Mouse (Mus musculus) CH12.LX (cell line): ENCODE measurements at regions not wholly inside any gene's neighbourhood (a gene's known extent, or its start where the extent isn't known, plus 50 kb on each side); places are given as distances from the start of the nearest gene placed in this dataset.

ENCODE experiments used
- DNase-seq: peaks from one replicate; pipeline ENCODE4 v3.0.0-alpha.2; 2013; ENCODE audit errors: extremely low read depth
- H3K27ac ChIP-seq: 2 replicates; pipeline ENCODE4 v1.5.1; 2012; ENCODE audit warnings: low read depth, mild to moderate bottlenecking, control low read depth, moderate library complexity; ENCODE audit not compliant: insufficient read depth
- H3K27me3 ChIP-seq: replicated peaks from 2 replicates; pipeline ENCODE3; 2012; ENCODE audit warnings: inconsistent platforms
- H3K36me3 ChIP-seq, 2 experiments: replicated peaks in 1 of 2; 2 replicates each; pipeline versions ENCODE3 to v1.6.1; 2012; ENCODE audit warnings: inconsistent platforms in 1 of 2, low read length in 1 of 2, mild to moderate bottlenecking in 1 of 2, mixed read lengths in 1 of 2, moderate library complexity in 1 of 2; ENCODE audit not compliant: control insufficient read depth in 1 of 2, insufficient read depth in 1 of 2
- H3K4me1 ChIP-seq, 2 experiments: 2 replicates each; pipeline ENCODE4 v1.6.1; 2012; ENCODE audit warnings: inconsistent platforms in 1 of 2, moderate library complexity in 1 of 2; ENCODE audit not compliant: insufficient read depth in 2 of 2, control insufficient read depth in 1 of 2
- H3K4me2 ChIP-seq: 2 replicates; pipeline ENCODE4 v1.6.1; 2012; ENCODE audit warnings: low read depth, mild to moderate bottlenecking, control low read depth; ENCODE audit not compliant: poor library complexity, insufficient read depth, severe bottlenecking
- H3K4me3 ChIP-seq, 3 experiments: fragments of 150-350 bp in 1 of 3; sonication (generic) in 1 of 3; replicated peaks in 1 of 3; 2 replicates each; pipeline versions ENCODE3 to v1.5.1; 2011 to 2012; ENCODE audit warnings: low read depth in 2 of 3, low read length in 2 of 3, mild to moderate bottlenecking in 2 of 3, moderate library complexity in 2 of 3, control low read depth in 1 of 3, improper control_type of control experiment in 1 of 3, inconsistent platforms in 1 of 3, mixed read lengths in 1 of 3; ENCODE audit not compliant: poor library complexity in 1 of 3
- H3K79me2 ChIP-seq: replicated peaks from 2 replicates; pipeline ENCODE4 v1.6.1; 2012; ENCODE audit warnings: mild to moderate bottlenecking, moderate library complexity; ENCODE audit not compliant: control insufficient read depth, poor library complexity, insufficient read depth, severe bottlenecking; ENCODE audit errors: extremely low read depth
- H3K9ac ChIP-seq: 2 replicates; pipeline ENCODE4 v1.6.1; 2012; ENCODE audit warnings: low read depth, mild to moderate bottlenecking, control low read depth, moderate library complexity; ENCODE audit not compliant: insufficient read depth
- H3K9me3 ChIP-seq: replicated peaks from 2 replicates; pipeline ENCODE3; 2012; ENCODE audit warnings: low read length, inconsistent platforms, mixed read lengths
- BHLHE40 ChIP-seq: IDR thresholded peaks from 2 replicates; pipeline ENCODE4 v1.6.1; 2011; ENCODE audit warnings: mild to moderate bottlenecking, low read depth, low read length, improper control_type of control experiment
- CHD2 ChIP-seq: IDR thresholded peaks from 2 replicates; pipeline ENCODE4 v1.6.1; 2011; ENCODE audit warnings: low read length, improper control_type of control experiment
- CTCF ChIP-seq, 2 experiments: IDR thresholded peaks in 1 of 2; conservative IDR thresholded peaks in 1 of 2; 2 replicates each; pipeline ENCODE4 v1.5.1; 2011 to 2012; ENCODE audit warnings: low read depth in 2 of 2, low read length in 2 of 2, improper control_type of control experiment in 1 of 2, inconsistent platforms in 1 of 2, mild to moderate bottlenecking in 1 of 2, moderate library complexity in 1 of 2
- E2F4 ChIP-seq: IDR thresholded peaks from 2 replicates; pipeline ENCODE4 v1.6.1; 2011; ENCODE audit warnings: low read depth, low read length, improper control_type of control experiment; ENCODE audit not compliant: insufficient replicate concordance
- ELF1 ChIP-seq: IDR thresholded peaks from 2 replicates; pipeline ENCODE4 v1.6.1; 2014; ENCODE audit warnings: low read depth, mild to moderate bottlenecking, inconsistent platforms, low read length, improper control_type of control experiment
- EP300 ChIP-seq: IDR thresholded peaks from 2 replicates; pipeline ENCODE4 v1.6.1; 2011; ENCODE audit warnings: low read length, improper control_type of control experiment
- ETS1 ChIP-seq: conservative IDR thresholded peaks from 2 replicates; pipeline ENCODE4 v1.6.1; 2012; ENCODE audit warnings: low read depth, mild to moderate bottlenecking, inconsistent platforms, low read length, improper control_type of control experiment, moderate library complexity
- HCFC1 ChIP-seq: IDR thresholded peaks from 2 replicates; pipeline ENCODE4 v1.6.1; 2012; ENCODE audit warnings: low read depth, mild to moderate bottlenecking, inconsistent platforms, low read length, improper control_type of control experiment
- IRF4 ChIP-seq: IDR thresholded peaks from 2 replicates; pipeline ENCODE4 v1.6.1; 2014; ENCODE audit warnings: low read depth, mild to moderate bottlenecking, inconsistent platforms, low read length, improper control_type of control experiment
- JUN ChIP-seq: IDR thresholded peaks from 2 replicates; pipeline ENCODE4 v1.6.1; 2011; ENCODE audit warnings: low read depth, mild to moderate bottlenecking, low read length, improper control_type of control experiment, moderate library complexity; ENCODE audit not compliant: insufficient read depth
- KAT2A ChIP-seq: IDR thresholded peaks from 2 replicates; pipeline ENCODE4 v1.6.1; 2012; ENCODE audit warnings: low read length, improper control_type of control experiment, inconsistent platforms; ENCODE audit not compliant: insufficient replicate concordance
- MAFK ChIP-seq: IDR thresholded peaks from 2 replicates; pipeline ENCODE4 v1.6.1; 2011; ENCODE audit warnings: low read length, improper control_type of control experiment; ENCODE audit not compliant: insufficient replicate concordance
- MAX ChIP-seq: IDR thresholded peaks from 2 replicates; pipeline ENCODE4 v1.6.1; 2011; ENCODE audit warnings: low read length, improper control_type of control experiment
- MAZ ChIP-seq: IDR thresholded peaks from 2 replicates; pipeline ENCODE4 v1.6.1; 2012; ENCODE audit warnings: low read depth, mild to moderate bottlenecking, inconsistent platforms, low read length, improper control_type of control experiment, moderate library complexity
- MEF2A ChIP-seq: IDR thresholded peaks from 2 replicates; pipeline ENCODE4 v1.6.1; 2014; ENCODE audit warnings: low read depth, mild to moderate bottlenecking, inconsistent platforms, low read length, improper control_type of control experiment, borderline replicate concordance
- MXI1 ChIP-seq: IDR thresholded peaks from 2 replicates; pipeline ENCODE4 v1.6.1; 2011; ENCODE audit warnings: mild to moderate bottlenecking, low read depth, low read length, improper control_type of control experiment
- MYC ChIP-seq: IDR thresholded peaks from 2 replicates; pipeline ENCODE4 v1.6.1; 2011; ENCODE audit warnings: low read depth, mild to moderate bottlenecking, improper control_type of control experiment, low read length
- NELFE ChIP-seq: IDR thresholded peaks from 2 replicates; pipeline ENCODE4 v1.6.1; 2011; ENCODE audit warnings: low read depth, low read length, improper control_type of control experiment
- POLR2A ChIP-seq: IDR thresholded peaks from 2 replicates; pipeline ENCODE4 v1.6.1; 2011; ENCODE audit warnings: low read depth, mild to moderate bottlenecking, improper control_type of control experiment, low read length
- POLR2AphosphoS2 ChIP-seq: IDR thresholded peaks from 2 replicates; pipeline ENCODE4 v1.6.1; 2011; ENCODE audit warnings: low read depth, low read length, improper control_type of control experiment
- RAD21 ChIP-seq: IDR thresholded peaks from 2 replicates; pipeline ENCODE4 v1.6.1; 2011; ENCODE audit warnings: low read depth, mild to moderate bottlenecking, low read length, improper control_type of control experiment, moderate library complexity
- TBP ChIP-seq: conservative IDR thresholded peaks from 2 replicates; pipeline ENCODE4 v1.6.1; 2011; ENCODE audit warnings: low read depth, low read length, improper control_type of control experiment
- UBTF ChIP-seq: IDR thresholded peaks from 2 replicates; pipeline ENCODE4 v1.6.1; 2012; ENCODE audit warnings: low read depth, mild to moderate bottlenecking, inconsistent platforms, low read length, improper control_type of control experiment, moderate library complexity
- ZC3H11A ChIP-seq: IDR thresholded peaks from 2 replicates; pipeline ENCODE4 v1.6.1; 2012; ENCODE audit warnings: low read depth, mild to moderate bottlenecking, inconsistent platforms, low read length, improper control_type of control experiment
- dilution Hi-C: fragments of 300-500 bp; cut with MboI; formaldehyde crosslinking; loops from 2 replicates; pipeline ENCODE4 v1.14.3; 2020; ENCODE audit warnings: low sequenced_read_pairs; ENCODE audit not compliant: extremely low pct_unique_long_range_greater_than_20kb, extremely low pct_ligation_motif_present
- in situ Hi-C: fragments of 300-500 bp; cut with MboI; formaldehyde crosslinking; loops from 3 replicates; pipeline ENCODE4 v1.14.3; 2019; ENCODE audit warnings: low sequenced_read_pairs, low pct_ligation_motif_present, low pct_unique_long_range_greater_than_20kb, mixed read lengths

DNA sequence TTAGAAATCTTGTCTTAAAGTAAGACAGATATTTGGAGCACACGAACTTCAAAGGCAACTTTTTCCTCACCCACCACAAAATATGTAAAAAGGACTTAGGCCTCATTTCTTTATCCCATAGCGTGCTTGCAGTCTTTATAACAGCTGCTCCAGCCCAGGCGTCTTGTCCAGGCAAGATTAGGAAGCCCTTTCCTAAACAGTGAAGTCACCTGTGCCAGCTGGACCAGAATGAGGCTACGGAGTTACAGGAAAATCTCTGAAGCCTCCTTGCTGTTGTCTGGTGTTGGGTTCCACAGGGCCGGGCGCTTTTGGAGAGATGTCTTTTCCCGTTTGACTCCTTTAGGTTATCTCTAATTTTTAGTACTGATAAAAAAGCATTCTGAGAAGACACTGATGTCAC, 210.3 kb downstream of the Ttll7 start:
- Histone ChIP-seq H3K9ac (no peak overlapping the region), H3K4me2 (no peak overlapping the region), H3K79me2 (no peaks in the 10 kb centered on the region), H3K4me3 (no peak overlapping the region), H3K36me3 (no peaks in the 10 kb centered on the region), H3K4me1 (peaks cover 13 to 23% of the 10 kb centered on the region in 2 experiments), H3K27ac (no peak overlapping the region), H3K27me3 (no peaks in the 10 kb centered on the region), H3K9me3 (no peaks in the 10 kb centered on the region)
- DNase-seq = no peak
- in situ Hi-C loops = no loop called here
- no peak for TF ChIP-seq CHD2
- TF ChIP-seq E2F4 = no peak
- TF ChIP-seq POLR2AphosphoS2 = no peak
- dilution Hi-C loops = no loop called here

DNA sequence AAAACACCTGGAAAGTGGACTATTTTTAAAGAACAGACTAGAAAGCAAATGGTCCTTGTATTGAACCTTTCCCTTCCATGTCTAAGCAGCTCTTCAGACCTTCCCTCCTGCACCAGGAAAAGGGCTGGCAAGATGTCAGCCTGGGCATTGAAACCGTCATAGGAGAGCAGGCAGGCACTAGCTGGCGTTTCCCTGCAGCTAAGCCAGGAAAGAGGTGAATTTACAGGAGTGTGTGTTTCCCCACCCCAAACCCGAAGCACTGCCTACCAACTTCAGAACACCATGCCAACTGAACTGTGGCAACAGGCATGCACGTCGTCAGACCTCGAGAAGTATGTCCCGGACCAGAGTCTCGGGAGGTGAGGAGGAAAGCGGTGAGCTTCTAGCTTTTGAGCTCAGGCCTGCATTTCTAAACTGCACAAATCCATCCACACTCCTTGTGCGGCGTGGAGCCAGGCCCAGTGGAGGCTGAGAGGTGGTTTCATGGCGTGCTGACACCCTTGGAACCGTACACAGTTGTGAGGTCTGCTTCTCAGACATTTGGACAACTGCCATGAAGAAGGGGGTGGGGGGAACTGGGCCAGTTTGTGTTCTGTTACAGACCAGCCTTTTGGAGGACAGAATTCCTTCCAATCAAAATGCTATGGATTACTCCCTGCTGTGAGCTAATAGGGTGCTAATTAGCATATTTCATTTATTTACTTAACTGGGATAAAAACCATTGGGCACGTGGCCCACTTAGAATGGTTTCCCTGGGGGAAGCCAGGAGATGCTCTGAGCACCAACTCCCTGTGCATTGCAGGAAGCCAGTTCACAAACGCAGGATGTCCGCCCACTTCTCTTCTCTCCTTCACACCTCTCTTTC, 211.6 kb downstream of the Ttll7 start:
- H3K4me2 ChIP-seq = peak overlapping the region; percentile 35
- DNase-seq = no peak
- dilution Hi-C loops = no loop called here
- no peak overlapping the region for H3K27ac ChIP-seq
- H3K36me3 ChIP-seq = no peaks in the 10 kb centered on the region
- H3K27me3 ChIP-seq = no peaks in the 10 kb centered on the region
- no peaks in the 10 kb centered on the region for H3K79me2 ChIP-seq
- TF ChIP-seq MXI1 (no peak), TBP (no peak)
- TF ChIP-seq, all 38 proteins: peak for 0
- Histone ChIP-seq H3K4me3 (no peak overlapping the region), H3K4me1 (peaks cover 13 to 23% of the 10 kb centered on the region in 2 experiments), H3K9ac (no peak overlapping the region), H3K9me3 (no peaks in the 10 kb centered on the region)
- in situ Hi-C loops = no loop called here

DNA sequence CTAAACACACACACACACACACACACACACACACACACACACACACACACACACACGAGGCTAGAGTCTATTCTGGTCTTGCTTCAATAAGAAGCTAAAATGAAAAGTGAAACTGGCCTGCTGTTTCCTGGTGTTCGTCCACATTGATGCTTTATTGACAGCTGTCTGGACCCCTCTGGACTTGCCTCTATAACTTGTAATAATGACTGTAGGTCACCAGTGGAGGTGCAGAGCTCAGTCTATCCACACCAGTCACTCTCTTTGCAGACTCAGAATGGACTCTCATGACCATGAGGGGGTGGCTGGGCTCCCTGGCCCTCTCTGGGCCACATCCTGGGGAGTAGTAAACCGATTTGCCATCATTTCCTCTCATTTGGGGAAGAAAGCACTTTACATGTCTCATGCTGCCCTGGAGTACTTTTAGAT, 212.3 kb downstream of the Ttll7 start:
- TF ChIP-seq ETS1 (peak; percentile 36; the same call in 1 of the 2 replicates), RAD21 (no peak), MAZ (no peak), UBTF (no peak), POLR2A (no peak), IRF4 (peak; percentile 68), MAFK (no peak), BHLHE40 (0 out of 2 replicates have a peak, but pooled peaks have one; percentile 22), MAX (peak; percentile 37; the same call in 1 of the 2 replicates), HCFC1 (no peak; the same call in 1 of the 2 replicates), NELFE (no peak), CTCF (conservative IDR thresholded peaks at IDR 0.05 in 1 of 2, IDR thresholded peaks at IDR 0.05 in 1 of 2; ENCODE audit: low read depth in 2 of 2, low read length in 2 of 2) (no peak), MYC (no peak), KAT2A (no peak), ELF1 (peak; percentile 42), EP300 (no peak), ZC3H11A (no peak), JUN (no peak), MEF2A (peak; percentile 82)
- dilution Hi-C loops (no loop called here), in situ Hi-C loops (no loop called here)
- DNase-seq = peak; percentile 39
- no peak overlapping the region for H3K27ac ChIP-seq
- H3K79me2 ChIP-seq = no peaks in the 10 kb centered on the region
- no peak overlapping the region for H3K9ac ChIP-seq
- peak overlapping the region; percentile 35 for H3K4me2 ChIP-seq
- H3K4me3 ChIP-seq = no peak overlapping the region
- H3K4me1 ChIP-seq = peaks cover 13 to 23% of the 10 kb centered on the region in 2 experiments
- H3K36me3 ChIP-seq = no peaks in the 10 kb centered on the region
- H3K27me3 ChIP-seq = no peaks in the 10 kb centered on the region
- H3K9me3 ChIP-seq = no peaks in the 10 kb centered on the region
